In genomic region chr16:31080573-31081051, GRCm38 (mm10) we compare ENCODE assay signal across 8 mouse cellular contexts. TPM values are rescaled to one million over a fixed set of nuclear protein-coding genes. Genes with fewer than 3 reads are reported as not detected.
DNase-seq lines count a peak whose midpoint lies in the region; ATAC-seq and TF ChIP-seq lines count a peak whose summit lies in the region.

No protein-coding gene starts in this region.

- TF ChIP-seq CTCF in liver, adult 2 months (IDR thresholded peaks at IDR 0.05; ENCODE audit: low read depth, low read length) = no peak
- no peak for TF ChIP-seq CTCF in midbrain, postnatal 0 days (IDR thresholded peaks at IDR 0.05)

- H3K9me3 ChIP-seq in midbrain, postnatal 0 days (ENCODE audit: low read length) = no peaks in the 10 kb centered on the region
- no peaks in the 10 kb centered on the region for H3K9me3 ChIP-seq in stomach, embryonic 15.5 days

- H3K4me2 ChIP-seq in midbrain, postnatal 0 days (ENCODE audit: low read depth, low read length, poor library complexity, severe bottlenecking) = peak overlapping the region; percentile 60
- H3K4me2 ChIP-seq in stomach, embryonic 15.5 days = peak overlapping the region; percentile 99

- H3K9ac ChIP-seq in liver, adult 2 months (ENCODE audit: low read depth, low read length) = peak overlapping the region; percentile 85
- peak overlapping the region; percentile 72 for H3K9ac ChIP-seq in midbrain, postnatal 0 days (replicated peaks; ENCODE audit: low read length, poor library complexity, severe bottlenecking)
- H3K9ac ChIP-seq in stomach, embryonic 15.5 days = peak overlapping the region; percentile 58

- H3K27me3 ChIP-seq in liver, adult 2 months (ENCODE audit: control insufficient read depth, insufficient read depth, low read length) = no peaks in the 10 kb centered on the region
- no peaks in the 10 kb centered on the region for H3K27me3 ChIP-seq in midbrain, postnatal 0 days (ENCODE audit: insufficient read depth, low read length)
- H3K27me3 ChIP-seq in stomach, embryonic 15.5 days (replicated peaks) = no peaks in the 10 kb centered on the region

- H3K79me2 ChIP-seq in liver, adult 2 months (ENCODE audit: control insufficient read depth, insufficient read depth, low read length) = peaks cover 3% of the 10 kb centered on the region; the same call in 1 of the 2 replicates

- peak; percentile 75 for ATAC-seq in midbrain, postnatal 0 days (ENCODE audit: low FRiP score)
- ATAC-seq in stomach, embryonic 15.5 days (ENCODE audit: insufficient read depth, low FRiP score, low read depth) = peak; percentile 75

- TF ChIP-seq POLR2A in liver, adult 2 months (IDR thresholded peaks at IDR 0.05; ENCODE audit: extremely low read depth, insufficient read depth, low read length) = no peak

- 1% methylated on average over 36 of the region's 36 CpGs for WGBS in liver, adult 2 months
- under 1% methylated on average over 32 of the region's 36 CpGs for WGBS in midbrain, postnatal 0 days
- WGBS in stomach, embryonic 15.5 days = under 1% methylated on average over 36 of the region's 36 CpGs

- H3K27ac ChIP-seq in liver, adult 2 months (replicated peaks; ENCODE audit: insufficient read depth, low read depth, low read length) = no peak overlapping the region
- peak overlapping the region; percentile 77 for H3K27ac ChIP-seq in midbrain, postnatal 0 days (ENCODE audit: low read depth, low read length)
- H3K27ac ChIP-seq in stomach, embryonic 15.5 days = peak overlapping the region; percentile 95

- H3K36me3 ChIP-seq in liver, adult 2 months (ENCODE audit: control insufficient read depth, insufficient read depth, low read length) = no peaks in the 10 kb centered on the region
- 0 out of 2 replicates have a peak, but pooled peaks cover 2% of the 10 kb centered on the region for H3K36me3 ChIP-seq in midbrain, postnatal 0 days (ENCODE audit: insufficient read depth, low read length)
- no peaks in the 10 kb centered on the region for H3K36me3 ChIP-seq in stomach, embryonic 15.5 days

- H3K4me3 ChIP-seq in liver, adult 2 months (ENCODE audit: insufficient read depth, low read depth, low read length) = peak overlapping the region; percentile 79
- peak overlapping the region; percentile 82 for H3K4me3 ChIP-seq in midbrain, postnatal 0 days (ENCODE audit: low read depth, low read length)
- H3K4me3 ChIP-seq in stomach, embryonic 15.5 days (replicated peaks) = peak overlapping the region; percentile 93

- peak; percentile 89 for DNase-seq in 3T3-L1 (ENCODE audit: low read depth, low spot score)
- peak; percentile 71 for DNase-seq in adrenal gland, adult 8-10 months
- DNase-seq in embryo, embryonic 9.5 days (ENCODE audit: extremely low spot score) = peak; percentile 85
- DNase-seq in heart, adult 8-10 months (ENCODE audit: low spot score) = peak; percentile 66
- DNase-seq in kidney, adult 8-10 months = peak; percentile 67 to 70
- DNase-seq in liver, adult 2 months (ENCODE audit: extremely low read depth, low read depth, low spot score) = peak; percentile 67
- DNase-seq in midbrain, postnatal 0 days (ENCODE audit: low spot score) = peak; percentile 78

- H3K4me1 ChIP-seq in liver, adult 2 months (ENCODE audit: control insufficient read depth, insufficient read depth, low read length) = peaks cover 3% of the 10 kb centered on the region; the same call in 1 of the 2 replicates
- peaks cover 6% of the 10 kb centered on the region; the same call in 1 of the 2 replicates for H3K4me1 ChIP-seq in midbrain, postnatal 0 days (ENCODE audit: insufficient read depth, low read length)
- peaks cover 7% of the 10 kb centered on the region for H3K4me1 ChIP-seq in stomach, embryonic 15.5 days

RNA-seq across cellular contexts. Expression of gene Xxylt1, which starts 0.6 kb away (rescaled TPM):
- total RNA-seq in adrenal gland, adult 8-10 months (2022) = 10 to 100 TPM; 14.1 to 19.0 (median 16.7) TPM
- 10 to 100 TPM; 10.3 to 12.9 (median 12.5) TPM for total RNA-seq in heart, adult 8-10 months (2022)
- total RNA-seq in liver, adult 2 months (2014; rRNA removed) = 1.1 and 1.7 TPM in 2 replicates
- polyA plus RNA-seq in liver, adult 2 months (2012; rRNA removed) = 2.1 TPM in 2 replicates
- total RNA-seq in midbrain, postnatal 0 days (2014; rRNA removed) = 34.5 and 42.9 TPM in 2 replicates
- polyA plus RNA-seq in midbrain, postnatal 0 days (2015; fragmentation: Nextera tagmentation; extraction: Ambion mirVana) = 17.1 and 18.2 TPM in 2 replicates
- 14.3 and 15.7 TPM in 2 replicates for polyA plus RNA-seq in stomach, embryonic 15.5 days (2015; fragmentation: Nextera tagmentation; extraction: Ambion mirVana)
